Comparison of ENCODE assay signal across 11 mouse cellular contexts in the genomic region with DNA sequence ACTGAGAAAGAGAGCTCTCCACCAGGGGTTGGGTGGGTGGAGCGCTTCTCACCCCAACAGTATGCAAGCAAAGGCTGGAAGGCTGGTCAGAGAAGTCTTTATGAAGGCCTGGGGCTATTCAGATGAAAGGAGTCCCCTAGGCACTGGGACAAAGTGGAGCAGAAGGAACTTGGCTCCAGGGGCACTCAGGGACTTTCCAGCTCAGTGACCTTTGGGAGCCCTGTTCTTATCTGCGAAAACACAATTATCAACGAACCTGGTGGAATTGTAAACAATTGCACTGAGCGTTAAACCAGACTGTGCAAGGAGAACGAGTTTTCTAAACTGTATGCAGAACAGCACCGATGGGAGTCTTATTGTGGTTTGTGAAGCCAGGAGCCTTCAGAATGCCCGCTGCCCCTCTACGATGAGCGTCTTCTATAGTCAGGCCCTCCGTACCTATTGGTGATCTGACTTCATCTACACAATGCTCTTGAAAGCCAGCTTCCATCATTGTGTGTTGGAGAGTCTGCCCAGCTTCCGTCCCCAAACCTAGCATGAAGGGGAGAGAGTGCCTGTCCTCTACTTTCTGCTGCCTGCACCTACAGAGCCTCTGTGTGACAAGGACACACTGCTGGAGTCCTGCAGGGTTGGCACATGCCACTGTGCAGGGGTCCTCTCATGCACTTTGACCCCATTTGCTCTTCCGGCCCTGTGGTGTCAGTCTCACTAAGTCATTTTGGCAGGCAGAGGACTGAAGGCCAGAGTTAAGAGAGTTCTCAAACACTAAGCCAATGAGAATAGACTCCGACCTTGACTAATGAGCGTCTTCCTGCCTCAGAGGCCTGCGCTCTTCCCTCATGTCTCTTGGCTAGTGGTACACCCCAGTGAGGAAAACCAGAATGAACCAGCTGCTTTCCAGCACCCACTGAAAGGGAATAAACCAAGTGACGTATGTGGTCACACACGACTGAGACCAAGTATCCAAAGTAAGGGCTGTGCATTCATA.
DNase-seq lines count a peak whose midpoint lies in the region; ATAC-seq and TF ChIP-seq lines count a peak whose summit lies in the region.
"Had no signal": no experiment of that assay in that cellular context is flagged by ENCODE, and none has a peak within 500 bp of the region (broad histone marks: within the 10 kb centered on the region; RNA-seq: fewer than 3 reads in every experiment).

No protein-coding gene starts in this region.

- peak; percentile 34 for DNase-seq in lung, embryonic 14.5 days
- no peak for DNase-seq in lung, adult 2 months
- DNase-seq in ES-E14 (ENCODE audit: low read depth, low spot score), result no peak
- DNase-seq in liver, postnatal 0 days, result no peak
- no peak for DNase-seq in ovary, postnatal 36 days (ENCODE audit: low spot score)
- DNase-seq: cerebellum, postnatal 14 days; heart, postnatal 36 days; kidney, adult 8-10 months had no signal

- no peak for TF ChIP-seq POLR2A in lung, adult 2 months (IDR thresholded peaks at IDR 0.05; ENCODE audit: borderline replicate concordance, extremely low read depth, low read depth, low read length)

- no peak overlapping the region for H3K4me3 ChIP-seq in lung, embryonic 14.5 days (ENCODE audit: low read depth, low read length)
- H3K4me3 ChIP-seq in lung, adult 2 months (replicated peaks; ENCODE audit: extremely low read depth, low read depth, low read length), result no peak overlapping the region
- no peak overlapping the region for H3K4me3 ChIP-seq in ES-E14 (ENCODE audit: insufficient read depth in 1 of 2, low read depth in 1 of 2, low read length in 2 of 2, poor library complexity in 1 of 2, severe bottlenecking in 1 of 2)
- peak overlapping the region; percentile 55 for H3K4me3 ChIP-seq in brown adipose tissue, adult 24 weeks (ENCODE audit: insufficient read depth, low read depth, low read length)
- H3K4me3 ChIP-seq in liver, postnatal 0 days (ENCODE audit: low read depth, low read length), result no peak overlapping the region
- H3K4me3 ChIP-seq: embryonic facial prominence, embryonic 13.5 days had no signal

- in situ Hi-C loops in ES-E14 (cut with MboI; ENCODE audit: low sequenced_read_pairs in 2 of 2, unreplicated experiment in 2 of 2), result no loop called here

- H3K36me3 ChIP-seq in lung, embryonic 14.5 days (ENCODE audit: insufficient read depth), result no peaks in the 10 kb centered on the region
- no peaks in the 10 kb centered on the region for H3K36me3 ChIP-seq in ES-E14 (ENCODE audit: control insufficient read depth, insufficient read depth, low read length, poor library complexity, severe bottlenecking)
- no peaks in the 10 kb centered on the region for H3K36me3 ChIP-seq in liver, postnatal 0 days (replicated peaks; ENCODE audit: insufficient read depth, low read length)
- H3K36me3 ChIP-seq: embryonic facial prominence, embryonic 13.5 days had no signal

- TF ChIP-seq EP300 in liver, postnatal 0 days (IDR thresholded peaks at IDR 0.05; ENCODE audit: low read depth), result no peak

- H3K9me3 ChIP-seq in lung, embryonic 14.5 days (ENCODE audit: low read depth, low read length), result no peaks in the 10 kb centered on the region
- H3K9me3 ChIP-seq in ES-E14 (ENCODE audit: control insufficient read depth, insufficient read depth, low read depth, low read length), result no peaks in the 10 kb centered on the region
- H3K9me3 ChIP-seq in liver, postnatal 0 days (ENCODE audit: low read length), result no peaks in the 10 kb centered on the region
- H3K9me3 ChIP-seq: embryonic facial prominence, embryonic 13.5 days had no signal

- no peak overlapping the region for H3K9ac ChIP-seq in lung, embryonic 14.5 days
- no peak overlapping the region for H3K9ac ChIP-seq in ES-E14 (ENCODE audit: insufficient read depth, low read depth, low read length, poor library complexity, severe bottlenecking)
- no peak overlapping the region for H3K9ac ChIP-seq in liver, postnatal 0 days (replicated peaks)
- H3K9ac ChIP-seq: embryonic facial prominence, embryonic 13.5 days had no signal

- 54% methylated on average over 17 of the region's 17 CpGs for WGBS in lung, embryonic 14.5 days
- 60% methylated on average over 17 of the region's 17 CpGs for WGBS in lung, adult 2 months
- 50% methylated on average over 17 of the region's 17 CpGs for WGBS in liver, postnatal 0 days (ENCODE audit: insufficient replicate concordance)

- H3K4me2 ChIP-seq in lung, embryonic 14.5 days, result no peak overlapping the region
- no peak overlapping the region for H3K4me2 ChIP-seq in liver, postnatal 0 days (ENCODE audit: low read depth, low read length)
- H3K4me2 ChIP-seq: embryonic facial prominence, embryonic 13.5 days had no signal

- H3K27ac ChIP-seq in lung, embryonic 14.5 days (ENCODE audit: low read depth), result peak overlapping the region; percentile 16; the same call in 1 of the 2 replicates
- H3K27ac ChIP-seq in ES-E14 (ENCODE audit: insufficient read depth, low read depth, low read length, poor library complexity, severe bottlenecking), result peak overlapping the region; percentile 27; the same call in 1 of the 2 replicates
- peak overlapping the region; percentile 97 for H3K27ac ChIP-seq in brown adipose tissue, adult 24 weeks (replicated peaks; ENCODE audit: low read depth, low read length)
- H3K27ac ChIP-seq in liver, postnatal 0 days (ENCODE audit: low read depth), result no peak overlapping the region
- H3K27ac ChIP-seq: embryonic facial prominence, embryonic 13.5 days had no signal

- ATAC-seq in lung, embryonic 14.5 days (ENCODE audit: insufficient read depth), result no peak
- ATAC-seq in liver, postnatal 0 days, result peak; percentile 53
- no peak for ATAC-seq in megakaryocyte-erythroid progenitor cell, adult 5-6 weeks (replicated peaks; ENCODE audit: low FRiP score, low TSS enrichment, poor library complexity, severe bottlenecking)

- H3K27me3 ChIP-seq in lung, embryonic 14.5 days (ENCODE audit: insufficient read depth, low read length), result peaks cover 12% of the 10 kb centered on the region
- peaks cover 13% of the 10 kb centered on the region for H3K27me3 ChIP-seq in liver, postnatal 0 days (ENCODE audit: insufficient read depth, low read length)

- no peak for TF ChIP-seq CTCF in lung, embryonic 14.5 days (IDR thresholded peaks at IDR 0.05; ENCODE audit: low read depth)
- no peak for TF ChIP-seq CTCF in lung, adult 2 months (IDR thresholded peaks at IDR 0.05; ENCODE audit: insufficient read depth, low read length)
- no peak for TF ChIP-seq CTCF in liver, postnatal 0 days (IDR thresholded peaks at IDR 0.05; ENCODE audit: low read depth)

- H3K4me1 ChIP-seq in lung, embryonic 14.5 days (ENCODE audit: insufficient read depth), result peaks cover 10% of the 10 kb centered on the region
- H3K4me1 ChIP-seq in lung, adult 2 months (ENCODE audit: control insufficient read depth, insufficient read depth, low read length), result peaks cover 20% of the 10 kb centered on the region
- peaks cover 0 to 5% of the 10 kb centered on the region in 2 experiments; a peak in 1 of 4 replicates for H3K4me1 ChIP-seq in ES-E14 (ENCODE audit: control insufficient read depth in 2 of 2, insufficient read depth in 2 of 2, low read length in 2 of 2, poor library complexity in 1 of 2)
- H3K4me1 ChIP-seq in brown adipose tissue, adult 24 weeks (ENCODE audit: control insufficient read depth, insufficient read depth, insufficient read length, low read length), result peaks cover 22% of the 10 kb centered on the region
- H3K4me1 ChIP-seq in liver, postnatal 0 days (ENCODE audit: insufficient read depth), result peaks cover 33% of the 10 kb centered on the region

TF ChIP-seq in ES-E14, 5 proteins besides CTCF, POLR2A, EP300 and RAD21:
- TF ChIP-seq ZNF384 (IDR thresholded peaks at IDR 0.05; ENCODE audit: low read depth, low read length), result no peak
- no peak for TF ChIP-seq ZC3H11A (IDR thresholded peaks at IDR 0.05; ENCODE audit: borderline replicate concordance, low read depth, low read length)
- TF ChIP-seq HCFC1 (IDR thresholded peaks at IDR 0.05; ENCODE audit: borderline replicate concordance, insufficient read depth, low read length), result no peak
- TF ChIP-seq CHD2 (IDR thresholded peaks at IDR 0.05; ENCODE audit: low read depth, low read length), result no peak
- no peak for TF ChIP-seq MAFK (IDR thresholded peaks at IDR 0.05; ENCODE audit: insufficient read depth, low read depth, low read length)
